Mouse (Mus musculus) megakaryocyte, embryonic 14.5 days (primary cell): ENCODE results near the gene Aldh3b3. TPM values are rescaled to one million over a fixed set of nuclear protein-coding genes. Genes with fewer than 3 reads are reported as not detected.

Experiments used
- H3K27me3 ChIP-seq: replicated peaks from 2 replicates; pipeline ENCODE3; 2012; ENCODE audit warnings: inconsistent platforms
- H3K36me3 ChIP-seq: replicated peaks from 2 replicates; pipeline ENCODE3; 2012; ENCODE audit warnings: low read length, inconsistent platforms, mixed read lengths
- H3K4me1 ChIP-seq: 2 replicates; pipeline ENCODE4 v1.6.1; 2012; ENCODE audit warnings: inconsistent platforms
- H3K4me3 ChIP-seq: replicated peaks from 2 replicates; pipeline ENCODE3; 2012; ENCODE audit warnings: moderate library complexity, mild to moderate bottlenecking, inconsistent platforms
- H3K9me3 ChIP-seq: 2 replicates; pipeline ENCODE4 v1.6.1; 2012; ENCODE audit warnings: inconsistent platforms
- FLI1 ChIP-seq: IDR thresholded peaks from 2 replicates; pipeline ENCODE4 v1.6.1; 2012; ENCODE audit warnings: low read length, inconsistent platforms, mixed read lengths
- GATA1 ChIP-seq: IDR thresholded peaks from 3 replicates; pipeline ENCODE4 v1.6.1; 2012; ENCODE audit warnings: mixed read lengths, low read length, inconsistent platforms, borderline replicate concordance
- polyA plus RNA-seq: library from polyadenylated mRNA; stranded (reverse); fragments of >175 nt; gene quantifications from 2 replicates; pipeline ENCODE4 v1.2.3, GENCODE M21; 2012; ENCODE audit warnings: low replicate concordance; ENCODE audit not compliant: insufficient read depth

The Aldh3b3 gene
- polyA plus RNA-seq, 1 experiment = 0.04 TPM

DNA sequence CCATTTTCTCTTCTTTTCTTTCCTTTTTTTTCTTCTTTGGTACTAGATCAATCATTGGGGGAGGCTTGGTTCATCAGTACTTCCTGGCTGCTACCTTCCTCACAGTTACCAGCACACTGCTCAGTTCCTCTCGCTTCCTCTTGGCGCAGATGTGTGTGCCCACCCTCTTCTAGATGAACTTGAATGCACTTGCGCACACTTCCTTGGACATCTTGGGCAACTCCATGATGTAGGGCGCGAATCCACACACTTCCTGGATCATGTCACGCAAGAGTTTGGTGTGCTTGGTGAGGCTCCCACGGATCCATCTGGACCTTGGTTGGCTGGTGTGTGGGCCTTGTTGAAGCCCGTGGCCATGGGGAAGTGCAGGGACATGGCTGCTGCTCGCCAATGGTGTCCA is 26.7 kb upstream of the Aldh3b3 start:
- no peak for TF ChIP-seq GATA1
- TF ChIP-seq FLI1 = no peak
- peaks cover 56% of the 10 kb centered on the region for H3K4me1 ChIP-seq
- 0 out of 2 replicates have a peak, but pooled peaks cover 3% of the 10 kb centered on the region for H3K9me3 ChIP-seq
- H3K4me3 ChIP-seq = no peak overlapping the region
- no peaks in the 10 kb centered on the region for H3K36me3 ChIP-seq
- H3K27me3 ChIP-seq = peaks cover 34% of the 10 kb centered on the region

DNA sequence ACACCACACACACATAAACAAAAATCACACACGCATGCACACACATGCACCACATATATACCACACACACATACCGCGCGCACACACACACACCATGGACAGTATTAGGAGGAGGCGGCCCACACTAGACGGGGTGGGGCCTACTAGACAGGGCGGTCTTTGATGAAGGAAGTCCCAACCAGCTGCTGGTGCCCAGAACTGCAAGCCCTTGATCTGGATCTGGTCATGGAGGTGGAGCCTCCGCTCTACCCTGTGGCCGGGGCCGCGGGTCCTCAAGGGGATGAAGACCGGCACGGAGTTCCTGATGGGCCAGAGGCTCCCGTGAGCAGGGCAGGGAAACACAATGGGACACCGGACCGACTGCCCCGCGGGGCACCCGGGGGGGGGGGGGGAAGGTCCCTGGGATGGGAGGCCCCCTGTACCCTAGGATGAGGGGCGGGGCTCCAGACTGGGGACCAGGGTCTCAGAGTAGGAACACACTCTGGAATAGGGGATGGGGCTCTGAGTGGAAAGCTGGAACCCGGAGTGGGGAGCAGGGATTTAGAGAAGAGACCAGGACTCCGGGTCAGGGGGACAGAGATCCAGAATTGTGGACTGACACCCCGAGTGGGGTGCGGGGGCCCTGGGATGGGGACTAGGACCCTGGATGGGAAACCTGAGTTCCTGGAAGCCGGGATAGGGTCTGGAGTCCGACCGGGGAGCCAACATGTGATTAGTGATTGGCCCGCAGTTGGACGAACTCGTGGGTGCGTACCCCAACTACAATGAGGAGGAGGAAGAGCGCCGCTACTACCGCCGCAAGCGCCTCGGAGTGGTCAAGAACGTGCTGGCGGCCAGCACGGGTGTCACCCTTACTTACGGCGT is 23.2 kb upstream of the Aldh3b3 start, which contains the start of gene Unc93b1:
TSS of gene Unc93b1 (plus strand) at position 155 of the 864 bp plus-strand sequence.
- Histone ChIP-seq H3K4me3 (peak within 1 kb of the TSS; percentile 95), H3K27me3 (peaks cover 18% of the 10 kb centered on the region), H3K9me3 (no peaks in the 10 kb centered on the region), H3K36me3 (no peaks in the 10 kb centered on the region), H3K4me1 (peaks cover 38% of the 10 kb centered on the region)
- TF ChIP-seq GATA1 (no peak), FLI1 (no peak)

DNA sequence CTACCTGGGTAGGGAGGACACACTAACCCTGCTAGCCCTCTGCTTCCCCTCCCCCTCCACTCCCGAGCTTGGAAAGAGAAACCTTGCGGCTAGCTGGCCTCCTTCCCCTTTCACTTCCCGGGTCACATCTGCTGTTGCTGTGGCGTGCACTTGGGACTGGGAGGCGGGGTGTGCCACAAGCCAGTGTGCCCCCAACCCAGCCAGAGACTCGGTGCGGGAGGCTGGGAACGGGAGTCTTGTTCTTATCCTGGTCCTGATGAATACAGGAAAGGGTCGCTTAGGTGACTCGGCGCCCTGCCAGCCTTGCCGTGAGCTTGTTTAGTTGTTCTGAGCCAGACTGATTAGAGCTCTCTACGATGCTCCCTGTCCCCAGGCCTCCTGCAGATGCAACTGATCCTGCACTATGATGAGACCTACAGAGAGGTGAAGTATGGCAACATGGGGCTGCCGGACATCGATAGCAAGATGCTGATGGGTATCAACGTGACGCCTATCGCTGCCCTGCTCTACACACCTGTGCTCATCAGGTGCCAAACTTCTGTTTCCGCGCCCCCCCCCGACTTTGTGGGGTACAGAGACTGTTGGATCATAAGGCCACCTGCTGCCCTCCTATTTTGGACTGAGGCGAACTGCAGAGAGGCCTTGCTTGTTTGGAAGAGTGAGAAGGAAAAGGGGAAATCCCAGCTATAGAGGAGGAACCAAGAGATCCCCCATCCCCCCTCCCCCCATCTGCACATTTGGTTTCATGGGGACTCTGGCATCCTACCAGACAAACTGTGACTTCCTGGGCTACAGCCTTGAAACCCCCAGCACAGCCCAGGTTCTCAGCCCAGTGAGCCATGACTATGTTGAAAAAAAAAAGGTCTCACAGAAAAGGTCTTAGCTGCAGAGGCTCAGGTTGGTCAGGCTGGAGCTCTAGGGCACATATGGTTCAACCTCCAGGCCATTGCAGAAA is 22.3 kb upstream of the Aldh3b3 start:
- Histone ChIP-seq H3K36me3 (no peaks in the 10 kb centered on the region), H3K4me3 (peak overlapping the region; percentile 95), H3K27me3 (peaks cover 11% of the 10 kb centered on the region), H3K9me3 (no peaks in the 10 kb centered on the region), H3K4me1 (peaks cover 38% of the 10 kb centered on the region)
- TF ChIP-seq FLI1 = no peak
- no peak for TF ChIP-seq GATA1

DNA sequence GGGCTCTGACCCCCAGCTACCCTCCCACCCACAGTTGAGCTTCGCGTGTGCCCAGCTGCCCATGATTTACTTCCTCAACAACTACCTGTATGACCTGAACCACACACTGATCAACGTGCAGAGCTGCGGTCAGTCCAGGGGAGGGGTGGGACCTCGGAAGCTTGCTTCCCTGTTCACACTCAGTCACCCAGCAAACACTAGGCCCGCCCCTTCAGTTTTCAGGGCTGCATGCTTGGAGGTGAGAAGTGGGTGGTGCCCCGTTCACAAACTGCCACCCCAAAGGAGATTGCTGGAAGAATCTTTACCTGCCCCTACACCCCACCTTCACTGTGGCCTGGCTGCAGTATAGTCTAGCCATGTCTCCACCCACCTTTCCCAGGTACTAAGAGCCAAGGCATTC is 16.1 kb upstream of the Aldh3b3 start:
- H3K4me1 ChIP-seq = peaks cover 39% of the 10 kb centered on the region
- TF ChIP-seq GATA1 (no peak), FLI1 (no peak)
- H3K36me3 ChIP-seq = peaks cover 23% of the 10 kb centered on the region

GRCm38 (mm10) chr19:3942986-3943735 is 15.3 kb upstream of the Aldh3b3 start:
- Histone ChIP-seq H3K27me3 (peaks cover 2% of the 10 kb centered on the region), H3K4me1 (peaks cover 39% of the 10 kb centered on the region), H3K36me3 (peaks cover 29% of the 10 kb centered on the region), H3K9me3 (no peaks in the 10 kb centered on the region), H3K4me3 (peak overlapping the region; percentile 77)
- no peak for TF ChIP-seq GATA1
- TF ChIP-seq FLI1 = no peak

More for the DNA sequence above, 16.1 kb upstream of the Aldh3b3 start:
- H3K4me3 ChIP-seq = no peak overlapping the region
- no peaks in the 10 kb centered on the region for H3K9me3 ChIP-seq
- H3K27me3 ChIP-seq = peaks cover 2% of the 10 kb centered on the region

- Histone ChIP-seq H3K36me3 (peaks cover 48% of the 10 kb centered on the region), H3K27me3 (peaks cover 3% of the 10 kb centered on the region)
Observed at GRCm38 (mm10) chr19:3945872-3946564, 12.4 kb upstream of the Aldh3b3 start.

GRCm38 (mm10) chr19:3946715-3947114 is 11.7 kb upstream of the Aldh3b3 start:
- no peak overlapping the region for H3K4me3 ChIP-seq
- peaks cover 52% of the 10 kb centered on the region for H3K4me1 ChIP-seq
- H3K9me3 ChIP-seq = no peaks in the 10 kb centered on the region
- peaks cover 45% of the 10 kb centered on the region for H3K36me3 ChIP-seq
- H3K27me3 ChIP-seq = peaks cover 3% of the 10 kb centered on the region
- TF ChIP-seq FLI1 (no peak), GATA1 (no peak)

More at GRCm38 (mm10) chr19:3945872-3946564, 12.4 kb upstream of the Aldh3b3 start:
- TF ChIP-seq FLI1 (no peak), GATA1 (no peak)
- H3K4me3 ChIP-seq = peak overlapping the region; percentile 64
- H3K9me3 ChIP-seq = no peaks in the 10 kb centered on the region
- H3K4me1 ChIP-seq = peaks cover 46% of the 10 kb centered on the region

- no peaks in the 10 kb centered on the region for H3K9me3 ChIP-seq
- peaks cover 38% of the 10 kb centered on the region for H3K36me3 ChIP-seq
- H3K4me3 ChIP-seq = no peak overlapping the region
- peaks cover 3% of the 10 kb centered on the region for H3K27me3 ChIP-seq
- H3K4me1 ChIP-seq = peaks cover 48% of the 10 kb centered on the region
- no peak for TF ChIP-seq FLI1
- TF ChIP-seq GATA1 = no peak
Observed at GRCm38 (mm10) chr19:3947813-3948212, 10.6 kb upstream of the Aldh3b3 start.
